Mouse (Mus musculus) heart, embryonic 14.5 days (tissue): ENCODE data around the gene Tbc1d2b. TPM values are rescaled to one million over a fixed set of nuclear protein-coding genes. Genes with fewer than 3 reads are reported as not detected.

Experiments used
- ATAC-seq: fragments of 200-750 bp; cut with Nextera tagmentation; 2 replicates; pipeline ENCODE4 v1.8.0; 2017; ENCODE audit warnings: low read depth, moderate TSS enrichment; ENCODE audit not compliant: insufficient number of reproducible peaks, insufficient read depth, low FRiP score
- H3K27ac ChIP-seq, 2 experiments: fragments of 200-500 bp in 1 of 2; fragments of 300-500 bp in 1 of 2; sonication (generic) in 1 of 2; replicated peaks in 1 of 2; 2 replicates each; pipeline ENCODE4 v1.5.1; 2012 to 2014; ENCODE audit warnings: low read depth in 2 of 2, low read length in 2 of 2, control low read depth in 1 of 2, mild to moderate bottlenecking in 1 of 2, mixed read lengths in 1 of 2; ENCODE audit not compliant: control insufficient read depth in 1 of 2, insufficient read depth in 1 of 2
- H3K27me3 ChIP-seq: fragments of 300-500 bp; sonication (generic); 2 replicates; pipeline ENCODE4 v1.6.1; 2014; ENCODE audit warnings: mild to moderate bottlenecking, low read length, control low read depth; ENCODE audit not compliant: control insufficient read depth, insufficient read depth
- H3K36me3 ChIP-seq: fragments of 300-500 bp; sonication (generic); 2 replicates; pipeline ENCODE4 v1.6.1; 2014; ENCODE audit warnings: mild to moderate bottlenecking, control low read depth, low read length, mixed read lengths; ENCODE audit not compliant: control insufficient read depth, insufficient read depth
- H3K4me1 ChIP-seq, 2 experiments: fragments of 200-500 bp in 1 of 2; fragments of 300-500 bp in 1 of 2; sonication (generic) in 1 of 2; 2 replicates each; pipeline ENCODE4 v1.6.1; 2012 to 2014; ENCODE audit warnings: low read length in 2 of 2, control low read depth in 1 of 2, mixed read lengths in 1 of 2; ENCODE audit not compliant: control insufficient read depth in 2 of 2, insufficient read depth in 2 of 2
- H3K4me2 ChIP-seq: fragments of 300-500 bp; sonication (generic); 2 replicates; pipeline ENCODE4 v1.6.1; 2014; ENCODE audit warnings: mild to moderate bottlenecking, low read length
- H3K4me3 ChIP-seq, 2 experiments: fragments of 200-500 bp in 1 of 2; fragments of 300-500 bp in 1 of 2; sonication (generic) in 1 of 2; 2 replicates each; pipeline ENCODE4 v1.5.1; 2012 to 2014; ENCODE audit warnings: low read length in 2 of 2, mild to moderate bottlenecking in 2 of 2, control low read depth in 1 of 2, low read depth in 1 of 2, moderate library complexity in 1 of 2; ENCODE audit not compliant: control insufficient read depth in 1 of 2, insufficient read depth in 1 of 2
- H3K9ac ChIP-seq: fragments of 300-500 bp; sonication (generic); 2 replicates; pipeline ENCODE4 v1.6.1; 2014; ENCODE audit warnings: mild to moderate bottlenecking, low read length
- H3K9me3 ChIP-seq: fragments of 300-500 bp; sonication (generic); 2 replicates; pipeline ENCODE4 v1.6.1; 2016; ENCODE audit warnings: low read length, control low read depth; ENCODE audit not compliant: control insufficient read depth
- WGBS: fragments of 180-500 bp; shearing (Covaris S2); extraction: QIAGEN DNeasy Blood & Tissue Kit; methylation state at CpG from one replicate; pipeline ENCODE4 v1.1.7; 2014; 5-methylcytosine and 5-hydroxymethylcytosine counted together
- polyA plus RNA-seq: library from polyadenylated mRNA; unstranded; fragments of >200 nt; fragmentation: Nextera tagmentation; extraction: Ambion mirVana; gene quantifications from 2 replicates; pipeline ENCODE4 v1.2.1, GENCODE M21; 2014

The Tbc1d2b gene
- polyA plus RNA-seq, 1 experiment from 2014 or later, result 7.1 TPM

- no peak for ATAC-seq
- no peaks in the 10 kb centered on the region for H3K36me3 ChIP-seq
- no peaks in the 10 kb centered on the region for H3K9me3 ChIP-seq
- H3K27ac ChIP-seq, result no peak overlapping the region
- no peak overlapping the region for H3K9ac ChIP-seq
- H3K4me2 ChIP-seq, result no peak overlapping the region
- no peak overlapping the region for H3K4me3 ChIP-seq
- 76% methylated on average over 1 of the region's 1 CpGs for WGBS
- no peaks in the 10 kb centered on the region for H3K27me3 ChIP-seq
- peaks cover 0 to 4% of the 10 kb centered on the region in 2 experiments; a peak in 1 of 4 replicates for H3K4me1 ChIP-seq
Measured at GRCm38 (mm10) chr9:90297637-90298036, 27.0 kb upstream of the Tbc1d2b start.

- H3K9ac ChIP-seq, result no peak overlapping the region
- no peak overlapping the region for H3K4me3 ChIP-seq
- H3K9me3 ChIP-seq, result no peaks in the 10 kb centered on the region
- 53% methylated on average over 3 of the region's 3 CpGs for WGBS
- no peak overlapping the region for H3K4me2 ChIP-seq
- H3K27ac ChIP-seq, result no peak overlapping the region
- H3K27me3 ChIP-seq, result no peaks in the 10 kb centered on the region
- no peaks in the 10 kb centered on the region for H3K4me1 ChIP-seq
- ATAC-seq, result no peak
- H3K36me3 ChIP-seq, result no peaks in the 10 kb centered on the region
Measured at GRCm38 (mm10) chr9:90293641-90294398, 23.2 kb upstream of the Tbc1d2b start.

GRCm38 (mm10) chr9:90278397-90278796 lies 7.8 kb upstream of the Tbc1d2b start:
- no peaks in the 10 kb centered on the region for H3K9me3 ChIP-seq
- no peak overlapping the region for H3K4me3 ChIP-seq
- no peak overlapping the region for H3K9ac ChIP-seq
- ATAC-seq, result no peak
- WGBS, result 55% methylated on average over 3 of the region's 3 CpGs
- H3K36me3 ChIP-seq, result no peaks in the 10 kb centered on the region
- no peak overlapping the region for H3K4me2 ChIP-seq
- no peaks in the 10 kb centered on the region for H3K27me3 ChIP-seq
- peaks cover 5 to 9% of the 10 kb centered on the region in 2 experiments for H3K4me1 ChIP-seq
- H3K27ac ChIP-seq, result no peak overlapping the region

- no peaks in the 10 kb centered on the region for H3K36me3 ChIP-seq
- no peak overlapping the region for H3K9ac ChIP-seq
- H3K9me3 ChIP-seq, result no peaks in the 10 kb centered on the region
- no peak overlapping the region for H3K27ac ChIP-seq
- H3K27me3 ChIP-seq, result no peaks in the 10 kb centered on the region
- ATAC-seq, result no peak
- H3K4me1 ChIP-seq, result peaks cover 5 to 9% of the 10 kb centered on the region in 2 experiments
- 57% methylated on average over 2 of the region's 2 CpGs for WGBS
- no peak overlapping the region for H3K4me2 ChIP-seq
- H3K4me3 ChIP-seq, result no peak overlapping the region
Measured at GRCm38 (mm10) chr9:90277884-90278283, 7.3 kb upstream of the Tbc1d2b start.

GRCm38 (mm10) chr9:90276779-90277178 lies 6.2 kb upstream of the Tbc1d2b start:
- H3K4me2 ChIP-seq, result no peak overlapping the region
- no peak overlapping the region for H3K27ac ChIP-seq
- 68% methylated on average over 1 of the region's 1 CpGs for WGBS
- peaks cover 5 to 10% of the 10 kb centered on the region in 2 experiments for H3K4me1 ChIP-seq
- H3K4me3 ChIP-seq, result no peak overlapping the region
- no peak overlapping the region for H3K9ac ChIP-seq
- H3K9me3 ChIP-seq, result no peaks in the 10 kb centered on the region
- no peaks in the 10 kb centered on the region for H3K27me3 ChIP-seq
- no peak for ATAC-seq
- H3K36me3 ChIP-seq, result no peaks in the 10 kb centered on the region

- Histone ChIP-seq H3K27ac (no peak overlapping the region), H3K4me3 (no peak overlapping the region), H3K9ac (no peak overlapping the region), H3K4me1 (peaks cover 5 to 14% of the 10 kb centered on the region in 2 experiments), H3K27me3 (no peaks in the 10 kb centered on the region), H3K4me2 (no peak overlapping the region), H3K36me3 (no peaks in the 10 kb centered on the region), H3K9me3 (no peaks in the 10 kb centered on the region)
- WGBS, result 79% methylated on average over 5 of the region's 5 CpGs
- ATAC-seq, result no peak
Measured at GRCm38 (mm10) chr9:90275906-90276305, 5.3 kb upstream of the Tbc1d2b start.

GRCm38 (mm10) chr9:90275500-90275899 lies 4.9 kb upstream of the Tbc1d2b start:
- WGBS, result 60% methylated on average over 2 of the region's 2 CpGs
- Histone ChIP-seq H3K36me3 (no peaks in the 10 kb centered on the region), H3K4me1 (peaks cover 5 to 14% of the 10 kb centered on the region in 2 experiments), H3K27me3 (no peaks in the 10 kb centered on the region), H3K4me2 (no peak overlapping the region), H3K4me3 (no peak overlapping the region), H3K9me3 (no peaks in the 10 kb centered on the region), H3K27ac (no peak overlapping the region), H3K9ac (no peak overlapping the region)
- ATAC-seq, result no peak

GRCm38 (mm10) chr9:90274516-90274915 lies 3.9 kb upstream of the Tbc1d2b start:
- ATAC-seq, result no peak
- Histone ChIP-seq H3K4me3 (no peak overlapping the region), H3K9ac (no peak overlapping the region), H3K36me3 (no peaks in the 10 kb centered on the region), H3K4me2 (no peak overlapping the region), H3K4me1 (peaks cover 9 to 20% of the 10 kb centered on the region in 2 experiments), H3K9me3 (no peaks in the 10 kb centered on the region), H3K27ac (no peak overlapping the region), H3K27me3 (no peaks in the 10 kb centered on the region)
- WGBS, result 70% methylated on average over 3 of the region's 3 CpGs
